Mouse (Mus musculus): ENCODE measurements around the gene Adam12. TPM values are rescaled to one million over a fixed set of nuclear protein-coding genes. Genes with fewer than 3 reads are reported as not detected.

Gene Adam12
- polyA plus RNA-seq, 1 experiment from 2014 or later: 0.93 TPM

DNA sequence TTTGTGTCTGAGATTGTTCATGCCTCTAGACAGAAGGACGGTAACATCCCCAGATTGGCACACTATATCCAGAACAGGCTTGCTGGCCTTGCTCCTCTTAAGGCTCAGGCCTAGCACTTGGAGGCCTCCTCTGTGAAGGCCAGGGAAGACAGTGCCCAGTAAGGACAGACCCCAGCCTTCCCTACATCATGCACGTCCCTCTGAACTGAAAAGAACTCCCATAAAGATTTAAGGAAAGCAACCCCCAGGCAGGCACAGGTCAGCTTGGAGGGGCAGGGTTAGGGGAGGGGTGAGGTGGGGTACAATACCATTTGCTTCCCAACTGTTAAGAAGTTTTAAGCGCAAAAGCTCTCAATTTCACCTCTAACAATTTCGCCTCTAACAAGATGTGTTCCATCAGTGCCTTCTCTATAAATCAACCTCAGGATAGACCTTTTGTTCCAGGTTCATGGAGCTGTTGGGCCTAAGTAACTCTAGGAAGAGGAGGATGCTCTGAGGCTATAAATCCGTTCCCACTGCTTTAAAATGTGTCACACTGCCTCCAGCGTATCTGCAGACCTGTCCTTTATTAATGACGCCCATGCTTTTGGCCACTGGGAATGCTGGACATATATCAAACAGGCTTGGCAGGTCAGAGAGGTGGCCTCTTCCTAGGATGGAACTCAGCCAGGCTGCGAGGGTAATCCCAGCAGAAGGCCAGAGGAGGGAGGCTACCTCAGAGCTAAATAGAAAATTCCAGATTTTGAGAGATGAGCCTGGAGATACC, 150.5 kb downstream of the Adam12 start:
- peak; percentile 6 for DNase-seq (ENCODE audit: extremely low spot score, low spot score)
- no peak overlapping the region for H3K4me3 ChIP-seq
- no peaks in the 10 kb centered on the region for H3K9me3 ChIP-seq
- 89% methylated on average over 8 of the region's 8 CpGs for WGBS
- no peaks in the 10 kb centered on the region for H3K36me3 ChIP-seq (replicated peaks)
- no peaks in the 10 kb centered on the region for H3K4me1 ChIP-seq
- no peaks in the 10 kb centered on the region for H3K27me3 ChIP-seq (ENCODE audit: poor library complexity, severe bottlenecking)
- H3K27ac ChIP-seq: no peak overlapping the region

DNA sequence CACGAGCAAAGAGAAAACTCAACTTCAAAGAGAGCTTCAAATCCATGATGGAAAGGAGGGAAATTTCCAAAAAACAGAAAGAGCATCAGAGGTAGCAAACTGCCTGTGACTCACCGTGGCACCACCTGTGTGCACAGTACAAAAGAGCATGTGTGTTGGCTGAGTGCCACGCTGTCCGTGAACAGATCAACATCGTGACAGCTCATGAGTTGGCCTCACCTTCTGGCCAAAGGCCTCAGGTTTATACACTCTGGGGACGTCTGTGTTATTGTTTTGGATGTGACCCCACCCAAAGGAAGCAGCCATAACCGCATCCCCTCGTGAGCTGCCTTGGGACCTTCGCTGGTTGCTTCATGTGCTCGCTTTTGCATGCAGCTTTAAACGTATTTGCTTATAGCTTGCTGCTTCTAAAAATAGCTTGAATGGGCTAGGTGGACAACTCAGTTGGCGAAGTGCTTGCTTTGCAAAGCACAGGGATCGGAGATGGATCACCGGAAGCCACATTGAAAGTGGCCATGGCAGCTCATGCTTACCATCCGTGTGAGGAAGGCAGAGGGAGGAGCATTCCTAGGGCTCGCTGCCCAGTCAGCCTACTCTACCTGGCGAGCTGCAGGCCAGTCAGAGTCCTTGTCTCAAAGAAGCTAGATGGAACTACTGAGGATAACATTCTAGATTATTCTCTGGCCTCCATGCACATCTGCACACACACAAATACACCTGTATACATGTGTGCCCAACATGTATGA, 151.8 kb downstream of the Adam12 start:
- Histone ChIP-seq H3K4me1 (no peaks in the 10 kb centered on the region), H3K27me3 (ENCODE audit: poor library complexity, severe bottlenecking) (no peaks in the 10 kb centered on the region), H3K9me3 (no peaks in the 10 kb centered on the region), H3K36me3 (replicated peaks) (no peaks in the 10 kb centered on the region), H3K4me3 (no peak overlapping the region), H3K27ac (no peak overlapping the region)
- no peak for DNase-seq (ENCODE audit: extremely low spot score, low spot score)
- WGBS: 87% methylated on average over 17 of the region's 17 CpGs

DNA sequence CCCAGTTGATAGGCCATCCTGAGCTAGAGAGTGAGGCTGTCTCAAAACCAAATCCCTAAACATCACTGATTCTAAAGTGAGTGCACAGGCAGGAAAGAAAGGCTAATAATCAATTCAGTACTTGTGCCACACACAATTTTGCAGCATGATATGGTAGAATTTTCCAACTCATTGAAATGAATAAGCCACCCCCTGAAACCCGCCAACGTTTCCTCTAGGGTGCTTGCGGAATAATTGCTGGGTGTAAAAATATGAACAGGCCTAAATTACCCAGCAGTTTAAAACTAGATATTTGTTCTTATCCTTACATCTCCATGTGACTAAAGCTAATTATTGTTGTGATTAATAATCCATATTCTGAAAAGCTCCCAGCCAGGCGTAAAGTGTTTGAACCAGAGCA, 154.3 kb downstream of the Adam12 start:
- no peaks in the 10 kb centered on the region for H3K36me3 ChIP-seq (replicated peaks)
- no peaks in the 10 kb centered on the region for H3K4me1 ChIP-seq
- no peak overlapping the region for H3K27ac ChIP-seq
- H3K4me3 ChIP-seq: no peak overlapping the region
- 95% methylated on average over 4 of the region's 4 CpGs for WGBS
- H3K9me3 ChIP-seq: no peaks in the 10 kb centered on the region
- no peak for DNase-seq (ENCODE audit: extremely low spot score, low spot score)
- H3K27me3 ChIP-seq (ENCODE audit: poor library complexity, severe bottlenecking): no peaks in the 10 kb centered on the region

DNA sequence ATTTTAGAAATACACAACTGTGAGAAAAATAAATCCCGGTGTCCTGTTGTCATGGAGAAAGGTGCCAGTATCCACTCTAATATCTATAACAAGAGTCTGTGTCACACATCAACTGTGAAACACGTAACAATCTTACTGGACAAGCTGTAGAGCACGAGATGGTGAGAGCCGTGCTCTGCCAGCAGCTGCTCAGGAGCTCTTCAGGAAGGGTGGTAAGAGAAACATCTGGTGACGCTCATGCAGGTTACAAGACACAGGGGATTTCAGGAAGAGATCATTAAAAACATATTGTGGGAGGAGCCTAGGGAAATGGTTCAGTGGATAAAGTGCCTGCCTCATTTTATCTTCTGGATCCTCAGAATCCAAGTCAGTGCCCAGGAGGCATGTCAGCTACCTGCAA, 158.9 kb downstream of the Adam12 start:
- no peaks in the 10 kb centered on the region for H3K9me3 ChIP-seq
- H3K27ac ChIP-seq: no peak overlapping the region
- no peaks in the 10 kb centered on the region for H3K27me3 ChIP-seq (ENCODE audit: poor library complexity, severe bottlenecking)
- H3K4me1 ChIP-seq: no peaks in the 10 kb centered on the region
- no peak overlapping the region for H3K4me3 ChIP-seq
- no peak for DNase-seq (ENCODE audit: extremely low spot score, low spot score)
- no peaks in the 10 kb centered on the region for H3K36me3 ChIP-seq (replicated peaks)
- WGBS: 78% methylated on average over 5 of the region's 5 CpGs

DNA sequence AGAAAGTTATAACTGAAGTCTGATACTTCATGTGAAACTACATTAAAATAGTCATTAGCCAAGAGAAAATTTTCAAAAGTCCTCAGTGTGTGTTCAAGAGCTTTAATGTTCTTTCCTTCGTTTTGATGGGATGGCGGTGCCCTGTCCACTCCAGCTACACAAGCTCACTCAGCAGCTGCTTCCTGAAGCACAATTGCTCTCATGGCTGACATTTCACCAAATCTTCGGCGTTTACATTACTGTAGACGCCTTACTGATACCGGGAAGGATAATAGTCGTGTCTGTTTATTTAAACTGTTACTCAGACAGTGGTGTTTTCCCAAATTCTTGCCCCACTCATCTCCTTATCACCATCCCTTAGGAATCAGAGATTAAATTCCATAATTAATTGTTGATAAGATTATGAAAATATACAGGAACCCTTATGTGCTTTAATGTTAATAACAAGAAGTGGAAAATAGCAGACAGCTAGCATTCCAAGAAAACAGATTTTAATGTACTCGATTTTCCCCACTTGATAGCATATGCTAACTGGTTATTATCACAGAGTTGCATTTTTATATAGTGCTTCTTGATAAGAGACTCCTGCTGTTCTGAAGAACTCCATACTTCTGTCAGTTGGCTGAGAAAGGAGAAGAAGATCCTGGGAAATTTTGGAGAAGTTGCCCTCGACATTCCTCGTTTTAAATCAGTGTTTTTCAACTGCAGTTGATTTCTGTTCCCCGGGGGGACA, 160.6 kb downstream of the Adam12 start:
- WGBS: 86% methylated on average over 11 of the region's 11 CpGs
- no peak overlapping the region for H3K4me3 ChIP-seq
- H3K27ac ChIP-seq: no peak overlapping the region
- H3K4me1 ChIP-seq: no peaks in the 10 kb centered on the region
- H3K36me3 ChIP-seq (replicated peaks): no peaks in the 10 kb centered on the region
- H3K9me3 ChIP-seq: no peaks in the 10 kb centered on the region
- DNase-seq (ENCODE audit: extremely low spot score, low spot score): no peak
- H3K27me3 ChIP-seq (ENCODE audit: poor library complexity, severe bottlenecking): no peaks in the 10 kb centered on the region

DNA sequence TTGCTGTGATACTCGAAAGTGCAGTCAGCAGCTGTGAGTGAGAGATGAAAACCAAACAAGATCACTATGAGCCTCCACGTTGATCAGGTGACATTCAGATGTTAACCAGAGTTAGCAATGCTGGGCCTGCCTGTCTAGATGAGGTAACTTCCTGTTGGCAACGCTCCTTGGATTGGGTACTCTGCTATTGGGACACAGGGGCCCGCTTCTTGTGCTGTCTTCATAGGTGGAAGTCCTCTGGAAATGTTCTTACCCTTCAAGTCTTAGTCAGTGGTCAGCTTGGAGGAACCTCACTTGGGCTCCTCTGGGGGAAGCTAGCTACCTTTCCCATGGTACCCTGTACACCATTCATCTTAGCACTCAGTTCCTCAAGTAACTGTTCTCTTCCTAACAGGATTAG, 169.3 kb downstream of the Adam12 start:
- no peak for DNase-seq (ENCODE audit: extremely low spot score, low spot score)
- Histone ChIP-seq H3K4me3 (no peak overlapping the region), H3K4me1 (no peaks in the 10 kb centered on the region), H3K27ac (no peak overlapping the region), H3K9me3 (no peaks in the 10 kb centered on the region), H3K36me3 (replicated peaks) (no peaks in the 10 kb centered on the region), H3K27me3 (ENCODE audit: poor library complexity, severe bottlenecking) (no peaks in the 10 kb centered on the region)
- WGBS: 85% methylated on average over 4 of the region's 4 CpGs

DNA sequence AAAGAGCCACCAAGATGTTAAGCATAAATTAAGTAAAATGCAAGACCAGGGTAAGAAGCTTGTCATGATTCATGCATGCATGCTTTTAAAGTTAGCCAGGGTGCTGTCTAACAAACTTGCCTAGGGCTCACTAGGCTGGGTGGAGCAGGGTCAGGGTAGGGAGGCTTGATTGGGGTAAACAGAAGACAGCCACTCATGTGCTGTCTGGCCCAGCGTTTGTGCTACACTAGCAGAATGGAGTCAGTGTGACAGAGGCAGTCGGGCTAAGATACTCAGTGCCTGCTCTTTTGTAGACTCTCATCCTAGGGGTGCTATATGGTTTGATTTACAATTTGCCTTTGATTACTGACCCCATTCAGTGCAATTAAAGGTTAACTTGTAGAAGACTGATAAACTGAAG, 179.5 kb downstream of the Adam12 start:
- 77% methylated on average over 2 of the region's 2 CpGs for WGBS
- H3K36me3 ChIP-seq (replicated peaks): no peaks in the 10 kb centered on the region
- no peak for DNase-seq (ENCODE audit: extremely low spot score, low spot score)
- H3K4me1 ChIP-seq: no peaks in the 10 kb centered on the region
- no peaks in the 10 kb centered on the region for H3K9me3 ChIP-seq
- no peak overlapping the region for H3K4me3 ChIP-seq
- H3K27me3 ChIP-seq (ENCODE audit: poor library complexity, severe bottlenecking): no peaks in the 10 kb centered on the region
- H3K27ac ChIP-seq: no peak overlapping the region

DNA sequence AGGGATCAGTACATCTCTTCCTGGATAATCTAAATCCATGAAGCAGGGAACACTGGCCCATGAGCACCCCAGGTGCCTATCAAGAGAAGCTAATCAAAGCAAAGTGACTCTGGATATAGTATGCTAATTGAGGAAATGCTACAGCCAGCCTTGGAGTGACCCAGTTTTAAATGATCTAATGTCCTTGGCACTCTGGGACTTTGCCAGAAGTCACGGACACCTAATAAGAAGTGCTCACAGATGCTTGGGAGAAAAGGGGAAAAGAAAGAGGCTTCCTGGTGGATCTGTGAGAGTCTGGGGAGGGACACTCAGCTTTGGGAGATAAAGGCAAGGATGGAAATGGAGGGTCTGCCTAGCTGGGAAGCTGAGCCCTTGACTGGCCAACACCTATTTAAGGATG, 181.6 kb downstream of the Adam12 start:
- 94% methylated on average over 1 of the region's 1 CpGs for WGBS
- Histone ChIP-seq H3K9me3 (no peaks in the 10 kb centered on the region), H3K27me3 (ENCODE audit: poor library complexity, severe bottlenecking) (no peaks in the 10 kb centered on the region), H3K27ac (no peak overlapping the region), H3K36me3 (replicated peaks) (no peaks in the 10 kb centered on the region), H3K4me1 (no peaks in the 10 kb centered on the region), H3K4me3 (no peak overlapping the region)
- no peak for DNase-seq (ENCODE audit: extremely low spot score, low spot score)

DNA sequence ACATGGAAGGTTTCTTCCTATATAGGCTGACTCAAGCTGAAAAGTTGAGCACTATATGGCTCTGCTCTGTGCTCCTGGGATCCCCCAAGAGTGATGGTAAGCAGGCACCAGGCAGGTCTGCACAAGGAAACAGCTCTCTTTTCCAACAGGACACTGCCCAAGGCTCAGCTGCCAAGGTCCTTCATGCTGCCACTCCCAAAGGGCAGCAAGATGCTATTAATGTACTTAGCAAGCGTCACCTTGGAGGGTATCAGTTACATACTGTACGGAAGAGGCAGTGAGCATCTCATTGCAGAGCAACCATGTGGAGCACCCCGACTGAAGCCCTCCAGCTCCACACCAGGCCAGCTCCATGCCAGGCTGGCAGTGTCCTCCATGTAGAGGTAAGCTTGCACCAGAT, 185.6 kb downstream of the Adam12 start:
- 91% methylated on average over 3 of the region's 3 CpGs for WGBS
- Histone ChIP-seq H3K27me3 (ENCODE audit: poor library complexity, severe bottlenecking) (no peaks in the 10 kb centered on the region), H3K9me3 (no peaks in the 10 kb centered on the region), H3K4me1 (no peaks in the 10 kb centered on the region), H3K27ac (no peak overlapping the region), H3K4me3 (no peak overlapping the region), H3K36me3 (replicated peaks) (no peaks in the 10 kb centered on the region)
- no peak for DNase-seq (ENCODE audit: extremely low spot score, low spot score)

DNA sequence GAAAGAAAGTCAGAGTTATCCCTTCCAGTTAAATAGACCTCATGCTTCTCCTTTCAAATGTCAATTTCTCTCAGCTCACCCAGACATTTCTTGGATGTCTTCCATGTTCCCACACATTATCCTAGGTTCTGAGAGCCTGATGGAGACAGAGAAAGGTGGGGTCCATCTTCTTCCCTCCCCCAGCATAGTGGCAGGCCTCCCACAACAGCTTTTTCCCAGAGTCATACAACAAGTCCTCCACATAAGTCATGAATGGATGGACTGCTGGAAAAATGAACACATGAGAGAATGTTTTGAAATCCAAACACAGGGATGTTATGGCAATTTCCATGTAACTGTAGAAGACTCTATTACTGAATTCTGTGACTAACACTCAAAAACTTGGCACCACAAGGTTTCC, 188.4 kb downstream of the Adam12 start:
- no peaks in the 10 kb centered on the region for H3K9me3 ChIP-seq
- no peaks in the 10 kb centered on the region for H3K27me3 ChIP-seq (ENCODE audit: poor library complexity, severe bottlenecking)
- no peaks in the 10 kb centered on the region for H3K4me1 ChIP-seq
- no peaks in the 10 kb centered on the region for H3K36me3 ChIP-seq (replicated peaks)
- no peak overlapping the region for H3K27ac ChIP-seq
- no peak overlapping the region for H3K4me3 ChIP-seq
- no peak for DNase-seq (ENCODE audit: extremely low spot score, low spot score)

DNA sequence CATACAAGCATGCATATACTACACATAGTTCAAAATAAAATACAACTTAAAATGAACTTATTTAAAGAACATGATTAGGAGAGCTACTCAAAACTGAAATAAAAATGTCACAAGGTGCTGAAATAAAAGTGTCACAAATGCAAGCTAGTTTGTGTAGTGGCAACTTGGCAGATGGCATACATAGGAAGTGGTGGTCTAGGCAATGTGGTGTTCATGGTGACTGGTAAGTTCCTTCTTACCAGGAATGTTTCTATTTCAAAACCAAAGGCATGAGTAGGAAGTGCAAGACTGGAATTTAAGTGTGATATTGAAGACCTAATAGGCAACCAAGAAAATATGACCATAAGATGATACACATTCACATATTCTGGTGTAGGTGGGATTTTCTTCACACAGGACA, 189.3 kb downstream of the Adam12 start:
- Histone ChIP-seq H3K9me3 (no peaks in the 10 kb centered on the region), H3K27ac (no peak overlapping the region), H3K4me1 (no peaks in the 10 kb centered on the region), H3K4me3 (no peak overlapping the region), H3K36me3 (replicated peaks) (no peaks in the 10 kb centered on the region), H3K27me3 (ENCODE audit: poor library complexity, severe bottlenecking) (no peaks in the 10 kb centered on the region)
- DNase-seq (ENCODE audit: extremely low spot score, low spot score): no peak

DNA sequence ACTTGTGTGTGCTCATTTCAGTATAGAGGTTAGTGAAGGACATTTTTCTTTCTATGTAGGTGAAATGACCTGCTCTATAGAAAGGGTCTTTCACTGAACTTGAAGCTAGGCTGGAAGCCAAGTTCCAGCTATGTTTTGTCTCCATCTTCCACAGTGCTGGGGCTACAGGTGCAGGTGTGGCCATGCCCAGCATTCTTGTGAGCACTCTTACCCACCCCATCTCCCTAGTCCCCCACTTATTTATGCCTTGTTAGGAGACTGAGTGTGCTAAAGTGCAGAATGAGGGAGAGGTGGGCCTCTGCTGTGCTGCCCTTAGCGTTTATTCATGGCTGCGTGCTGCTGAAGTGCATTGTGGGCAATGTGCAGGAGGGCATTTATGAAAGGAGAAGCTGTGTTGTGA, 198.0 kb downstream of the Adam12 start:
- H3K4me3 ChIP-seq: no peak overlapping the region

DNA sequence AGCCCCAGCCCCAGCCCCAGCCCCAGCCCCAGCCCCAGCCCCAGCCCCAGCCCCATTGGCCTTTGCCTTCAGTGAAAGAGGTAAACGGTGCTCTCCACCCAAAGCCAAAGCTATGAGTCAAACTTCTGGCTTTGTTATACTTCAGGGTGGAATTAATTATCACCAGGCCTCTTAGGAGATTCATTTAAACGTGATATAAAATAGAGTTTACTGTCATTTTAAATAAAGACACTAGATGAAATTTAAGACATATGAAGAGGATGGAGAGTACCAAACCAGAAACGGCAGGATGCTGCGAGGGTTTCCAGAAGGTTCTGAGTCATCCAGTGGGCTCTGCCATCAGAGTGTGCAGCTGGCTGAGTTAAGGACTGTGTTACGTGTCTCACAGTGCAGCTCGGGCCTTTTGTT, 199.0 kb downstream of the Adam12 start:
- 40% methylated on average over 6 of the region's 6 CpGs for WGBS
- Histone ChIP-seq H3K36me3 (replicated peaks) (no peaks in the 10 kb centered on the region), H3K9me3 (no peaks in the 10 kb centered on the region), H3K27ac (0 out of 2 replicates have a peak overlapping the region, but pooled peaks have one; percentile 25), H3K4me3 (no peak overlapping the region), H3K27me3 (ENCODE audit: poor library complexity, severe bottlenecking) (no peaks in the 10 kb centered on the region), H3K4me1 (peaks cover 34% of the 10 kb centered on the region)
- DNase-seq (ENCODE audit: extremely low spot score, low spot score): no peak

More for the DNA sequence above, 198.0 kb downstream of the Adam12 start:
- H3K27ac ChIP-seq: no peak overlapping the region
- no peak for DNase-seq (ENCODE audit: extremely low spot score, low spot score)
- H3K27me3 ChIP-seq (ENCODE audit: poor library complexity, severe bottlenecking): no peaks in the 10 kb centered on the region
- no peaks in the 10 kb centered on the region for H3K9me3 ChIP-seq
- no peaks in the 10 kb centered on the region for H3K36me3 ChIP-seq (replicated peaks)
- 94% methylated on average over 2 of the region's 2 CpGs for WGBS
- H3K4me1 ChIP-seq: peaks cover 29% of the 10 kb centered on the region
